ENCODE assay signal across 8 mouse cellular contexts in the genomic region with DNA sequence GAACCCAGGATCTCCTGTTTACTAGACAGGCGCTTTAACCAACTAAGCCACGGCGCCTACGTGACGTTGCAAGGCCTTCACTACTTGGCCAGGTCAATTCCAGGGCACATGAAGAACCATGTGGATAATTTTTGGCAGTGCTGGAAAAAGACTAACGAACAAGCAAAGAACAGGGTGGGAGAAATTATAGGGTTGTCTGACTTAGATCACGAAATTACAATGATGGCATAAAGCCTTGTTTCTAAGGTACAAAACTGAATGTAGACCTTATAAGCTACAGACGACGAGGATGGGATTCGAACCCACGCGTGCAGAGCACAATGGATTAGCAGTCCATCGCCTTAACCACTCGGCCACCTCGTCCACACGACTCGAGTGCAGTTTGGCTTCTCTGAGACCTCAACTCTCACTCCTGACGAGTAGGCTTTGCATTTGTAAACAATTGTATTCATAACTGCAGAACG. TPM values are rescaled to one million over a fixed set of nuclear protein-coding genes. Genes with fewer than 3 reads are reported as not detected.
DNase-seq lines count a peak whose midpoint lies in the region; ATAC-seq and TF ChIP-seq lines count a peak whose summit lies in the region.

No protein-coding gene starts in this region.

- peak overlapping the region; percentile 30 for H3K27ac ChIP-seq in embryonic fibroblast, embryonic 13.5 days (ENCODE audit: insufficient read depth, low read length)
- peak overlapping the region; percentile 74 for H3K27ac ChIP-seq in heart, embryonic 12.5 days (ENCODE audit: poor library complexity, severe bottlenecking)
- peak overlapping the region; percentile 92 for H3K27ac ChIP-seq in kidney, postnatal 0 days
- H3K27ac ChIP-seq in liver, embryonic 12.5 days, result peak overlapping the region; percentile 80

- TF ChIP-seq CTCF in embryonic fibroblast, embryonic 13.5 days (IDR thresholded peaks at IDR 0.05; ENCODE audit: borderline replicate concordance, insufficient read depth, low read length), result no peak
- TF ChIP-seq CTCF in kidney, postnatal 0 days (IDR thresholded peaks at IDR 0.05; ENCODE audit: low read depth), result no peak

- no peak for TF ChIP-seq POLR2A in embryonic fibroblast, embryonic 13.5 days (IDR thresholded peaks at IDR 0.05; ENCODE audit: low read depth, low read length)

- H3K4me1 ChIP-seq in embryonic fibroblast, embryonic 13.5 days (ENCODE audit: control insufficient read depth, insufficient read depth, low read length), result peaks cover 8% of the 10 kb centered on the region; the same call in 1 of the 2 replicates
- H3K4me1 ChIP-seq in heart, embryonic 12.5 days (replicated peaks), result peaks cover 41% of the 10 kb centered on the region
- peaks cover 33% of the 10 kb centered on the region for H3K4me1 ChIP-seq in kidney, postnatal 0 days (replicated peaks; ENCODE audit: insufficient read depth, low read length)
- H3K4me1 ChIP-seq in liver, embryonic 12.5 days, result peaks cover 67% of the 10 kb centered on the region

- H3K4me2 ChIP-seq in heart, embryonic 12.5 days, result peak overlapping the region; percentile 77
- H3K4me2 ChIP-seq in kidney, postnatal 0 days (ENCODE audit: low read length), result peak overlapping the region; percentile 58
- H3K4me2 ChIP-seq in liver, embryonic 12.5 days, result peak overlapping the region; percentile 91

- H3K4me3 ChIP-seq in embryonic fibroblast, embryonic 13.5 days (ENCODE audit: insufficient read depth, low read length), result peak overlapping the region; percentile 70
- peak overlapping the region; percentile 70 for H3K4me3 ChIP-seq in heart, embryonic 12.5 days
- peak overlapping the region; percentile 56 for H3K4me3 ChIP-seq in kidney, postnatal 0 days (replicated peaks; ENCODE audit: low read depth, low read length)
- peak overlapping the region; percentile 92 for H3K4me3 ChIP-seq in liver, embryonic 12.5 days

- under 1% methylated on average over 19 of the region's 19 CpGs for WGBS in heart, embryonic 12.5 days
- under 1% methylated on average over 19 of the region's 19 CpGs for WGBS in kidney, postnatal 0 days
- WGBS in liver, embryonic 12.5 days (ENCODE audit: insufficient replicate concordance), result under 1% methylated on average over 19 of the region's 19 CpGs

- ATAC-seq in heart, embryonic 12.5 days (ENCODE audit: insufficient number of reproducible peaks, low FRiP score), result peak; percentile 62
- ATAC-seq in kidney, postnatal 0 days (replicated peaks; ENCODE audit: low FRiP score, low read depth), result no peak; the same call in 1 of the 2 replicates
- peak; percentile 68 for ATAC-seq in liver, embryonic 12.5 days

- no peaks in the 10 kb centered on the region for H3K36me3 ChIP-seq in heart, embryonic 12.5 days
- H3K36me3 ChIP-seq in kidney, postnatal 0 days (ENCODE audit: insufficient read depth, low read length), result no peaks in the 10 kb centered on the region
- H3K36me3 ChIP-seq in liver, embryonic 12.5 days, result no peaks in the 10 kb centered on the region
- no peaks in the 10 kb centered on the region for H3K36me3 ChIP-seq in splenic B cell, adult 2 months (ENCODE audit: control insufficient read depth, insufficient read depth, low read length, poor library complexity, severe bottlenecking)

- DNase-seq in A20 (ENCODE audit: low read depth, low spot score), result peak; percentile 95
- peak; percentile 92 to 95 for DNase-seq in adrenal gland, postnatal 4 days (ENCODE audit: low spot score in 2 of 2)
- DNase-seq in kidney, postnatal 0 days (ENCODE audit: low spot score), result peak; percentile 87
- peak; percentile 96 for DNase-seq in naive thymus-derived CD4-positive, alpha-beta T cell, adult 2 months (ENCODE audit: low read depth)
- peak; percentile 97 for DNase-seq in splenic B cell, adult 2 months (ENCODE audit: low read depth, low spot score)

- no peak overlapping the region; the same call in 1 of the 2 replicates for H3K9ac ChIP-seq in heart, embryonic 12.5 days
- peak overlapping the region; percentile 57 for H3K9ac ChIP-seq in kidney, postnatal 0 days (ENCODE audit: low read depth, low read length)
- H3K9ac ChIP-seq in liver, embryonic 12.5 days, result peak overlapping the region; percentile 71

- no peaks in the 10 kb centered on the region for H3K9me3 ChIP-seq in heart, embryonic 12.5 days (replicated peaks)
- H3K9me3 ChIP-seq in kidney, postnatal 0 days (replicated peaks; ENCODE audit: low read length), result no peaks in the 10 kb centered on the region
- no peaks in the 10 kb centered on the region for H3K9me3 ChIP-seq in liver, embryonic 12.5 days (replicated peaks)

- H3K27me3 ChIP-seq in heart, embryonic 12.5 days (replicated peaks), result no peaks in the 10 kb centered on the region
- H3K27me3 ChIP-seq in kidney, postnatal 0 days (ENCODE audit: insufficient read depth, low read length), result no peaks in the 10 kb centered on the region
- H3K27me3 ChIP-seq in liver, embryonic 12.5 days (replicated peaks), result no peaks in the 10 kb centered on the region
- H3K27me3 ChIP-seq in splenic B cell, adult 2 months (ENCODE audit: control insufficient read depth, insufficient read depth, low read length, poor library complexity, severe bottlenecking), result no peaks in the 10 kb centered on the region

RNA-seq across cellular contexts. Expression of gene Borcs6, which starts 3.3 kb away (rescaled TPM):
- 10 to 100 TPM; 24.3 to 26.0 TPM for total RNA-seq in adrenal gland, postnatal 4 days (2021)
- polyA plus RNA-seq in embryonic fibroblast, embryonic 13.5 days (2011; ENCODE audit: insufficient read length, low read depth, missing spikeins), result 9.7 and 11.2 TPM in 2 replicates
- polyA plus RNA-seq in heart, embryonic 12.5 days (2016; fragmentation: Nextera tagmentation; extraction: Ambion mirVana), result 10.7 and 13.6 TPM in 2 replicates
- 11.9 and 13.3 TPM in 2 replicates for polyA plus RNA-seq in kidney, postnatal 0 days (2015; fragmentation: Nextera tagmentation; extraction: Ambion mirVana)
- polyA plus RNA-seq in liver, embryonic 12.5 days (2016; fragmentation: Nextera tagmentation; extraction: Ambion mirVana), result 5.3 and 6.1 TPM in 2 replicates

RNA-seq across cellular contexts. Expression of gene Tmem107, which starts 7.8 kb away (rescaled TPM):
- total RNA-seq in adrenal gland, postnatal 4 days (2021), result 10 to 100 TPM; 20.6 TPM
- 14.0 and 17.6 TPM in 2 replicates for polyA plus RNA-seq in embryonic fibroblast, embryonic 13.5 days (2011; ENCODE audit: insufficient read length, low read depth, missing spikeins)
- 30.6 and 31.5 TPM in 2 replicates for polyA plus RNA-seq in heart, embryonic 12.5 days (2016; fragmentation: Nextera tagmentation; extraction: Ambion mirVana)
- 60.8 and 61.3 TPM in 2 replicates for polyA plus RNA-seq in kidney, postnatal 0 days (2015; fragmentation: Nextera tagmentation; extraction: Ambion mirVana)
- polyA plus RNA-seq in liver, embryonic 12.5 days (2016; fragmentation: Nextera tagmentation; extraction: Ambion mirVana), result 32.0 and 34.8 TPM in 2 replicates

RNA-seq across cellular contexts. Expression of gene Aurkb, which starts 17.3 kb away (rescaled TPM):
- total RNA-seq in adrenal gland, postnatal 4 days (2021), result 10 to 100 TPM; 41.5 to 41.7 TPM
- 31.5 and 44.0 TPM in 2 replicates for polyA plus RNA-seq in embryonic fibroblast, embryonic 13.5 days (2011; ENCODE audit: insufficient read length, low read depth, missing spikeins)
- polyA plus RNA-seq in heart, embryonic 12.5 days (2016; fragmentation: Nextera tagmentation; extraction: Ambion mirVana), result 79.4 and 85.9 TPM in 2 replicates
- polyA plus RNA-seq in kidney, postnatal 0 days (2015; fragmentation: Nextera tagmentation; extraction: Ambion mirVana), result 49.3 and 61.1 TPM in 2 replicates
- polyA plus RNA-seq in liver, embryonic 12.5 days (2016; fragmentation: Nextera tagmentation; extraction: Ambion mirVana), result 142 TPM in 2 replicates

RNA-seq across cellular contexts. Expression of gene Vamp2, which starts 25.5 kb away (rescaled TPM):
- 100 to 1,000 TPM; 208 to 226 TPM for total RNA-seq in adrenal gland, postnatal 4 days (2021)
- 51.1 and 58.3 TPM in 2 replicates for polyA plus RNA-seq in embryonic fibroblast, embryonic 13.5 days (2011; ENCODE audit: insufficient read length, low read depth, missing spikeins)
- 97.2 and 100 TPM in 2 replicates for polyA plus RNA-seq in heart, embryonic 12.5 days (2016; fragmentation: Nextera tagmentation; extraction: Ambion mirVana)
- 66.7 and 67.7 TPM in 2 replicates for polyA plus RNA-seq in kidney, postnatal 0 days (2015; fragmentation: Nextera tagmentation; extraction: Ambion mirVana)
- 26.3 and 27.5 TPM in 2 replicates for polyA plus RNA-seq in liver, embryonic 12.5 days (2016; fragmentation: Nextera tagmentation; extraction: Ambion mirVana)

RNA-seq across cellular contexts. Expression of gene Per1, which starts 32.2 kb away (rescaled TPM):
- 100 to 1,000 TPM in 1 of 2 experiments, 10 to 100 TPM in 1; 99.4 to 130 TPM for total RNA-seq in adrenal gland, postnatal 4 days (2021)
- 23.1 and 30.9 TPM in 2 replicates for polyA plus RNA-seq in embryonic fibroblast, embryonic 13.5 days (2011; ENCODE audit: insufficient read length, low read depth, missing spikeins)
- 9.4 and 9.8 TPM in 2 replicates for polyA plus RNA-seq in heart, embryonic 12.5 days (2016; fragmentation: Nextera tagmentation; extraction: Ambion mirVana)
- 7.4 and 9.9 TPM in 2 replicates for polyA plus RNA-seq in kidney, postnatal 0 days (2015; fragmentation: Nextera tagmentation; extraction: Ambion mirVana)
- 2.5 and 4.0 TPM in 2 replicates for polyA plus RNA-seq in liver, embryonic 12.5 days (2016; fragmentation: Nextera tagmentation; extraction: Ambion mirVana)

Comparison
In these comparisons a context has a peak if more than half of its experiments do, and no peak if none do; other contexts are left out.
1. H3K27ac ChIP-seq: peak in every context shown above with its lines; median percentile 92 in kidney, postnatal 0 days; 80 in liver, embryonic 12.5 days; 74 in heart, embryonic 12.5 days; 30 in embryonic fibroblast, embryonic 13.5 days.